Mouse (Mus musculus) embryo, embryonic 11 days (tissue): ENCODE data around the gene Mptx2.
"Not testable (repeated sequence)": the region's sequence is repeated elsewhere in the genome, so short reads cannot be mapped to it uniquely, and the experiment has no call there.

ENCODE experiments used
- DNase-seq: peaks from one replicate; pipeline ENCODE4 v3.0.0-alpha.2; 2015

Mptx2 gene

GRCm38 (mm10) chr1:173277677-173278076, at the start of gene Mptx2:
Gene Mptx2 (minus strand): TSS chr1:173277777.
- no peak for DNase-seq

- DNase-seq, result no peak
Measured at GRCm38 (mm10) chr1:173326552-173326951, 49.0 kb upstream of the Mptx2 start.

GRCm38 (mm10) chr1:173325395-173325794, 47.8 kb upstream of the Mptx2 start:
- no peak for DNase-seq

- no peak for DNase-seq
Measured at GRCm38 (mm10) chr1:173324961-173325360, 47.4 kb upstream of the Mptx2 start.

- peak; percentile 58 for DNase-seq
Measured at GRCm38 (mm10) chr1:173323839-173324585, 46.4 kb upstream of the Mptx2 start.

- DNase-seq, result no peak
Measured at GRCm38 (mm10) chr1:173322249-173322627, 44.7 kb upstream of the Mptx2 start.

- DNase-seq, result no peak
Measured at GRCm38 (mm10) chr1:173321593-173322248, 44.1 kb upstream of the Mptx2 start.

- no peak for DNase-seq
Measured at GRCm38 (mm10) chr1:173317925-173318477, 40.4 kb upstream of the Mptx2 start.

- no peak for DNase-seq
Measured at GRCm38 (mm10) chr1:173315725-173316124, 38.1 kb upstream of the Mptx2 start.

GRCm38 (mm10) chr1:173313535-173314050, 36.0 kb upstream of the Mptx2 start:
- not testable (repeated sequence) for DNase-seq

GRCm38 (mm10) chr1:173302795-173303194, 25.2 kb upstream of the Mptx2 start:
- not testable (repeated sequence) for DNase-seq

GRCm38 (mm10) chr1:173265701-173266100, 11.9 kb downstream of the Mptx2 start, which contains the start of gene Olfr418:
Gene Olfr418 (plus strand): TSS chr1:173266001.
- no peak for DNase-seq

- DNase-seq, result no peak
Measured at GRCm38 (mm10) chr1:173249888-173250287, 27.7 kb downstream of the Mptx2 start.

- DNase-seq, result not testable (repeated sequence)
Measured at GRCm38 (mm10) chr1:173237004-173237403, 40.6 kb downstream of the Mptx2 start.

GRCm38 (mm10) chr1:173227081-173227480, 50.5 kb downstream of the Mptx2 start, which contains the start of gene Fcer1a:
Gene Fcer1a (minus strand): TSS chr1:173227214.
- no peak for DNase-seq
